Mouse (Mus musculus) neural tube, embryonic 14.5 days (tissue): ENCODE data around the gene Fshr. TPM values are rescaled to one million over a fixed set of nuclear protein-coding genes. Genes with fewer than 3 reads are reported as not detected.
"Not testable (repeated sequence)": the region's sequence is repeated elsewhere in the genome, so short reads cannot be mapped to it uniquely, and the experiment has no call there.

ENCODE experiments used
- ATAC-seq: fragments of 200-750 bp; cut with Nextera tagmentation; 2 replicates; pipeline ENCODE4 v1.8.0; 2017; ENCODE audit warnings: low read depth, mild to moderate bottlenecking, moderate TSS enrichment, moderate library complexity
- H3K27ac ChIP-seq: fragments of 300-500 bp; sonication (generic); 2 replicates; pipeline ENCODE4 v1.5.1; 2014; ENCODE audit warnings: low read depth, mild to moderate bottlenecking, control low read depth, low read length, moderate library complexity, mixed read lengths
- H3K27me3 ChIP-seq: fragments of 300-500 bp; sonication (generic); 2 replicates; pipeline ENCODE4 v1.6.1; 2014; ENCODE audit warnings: low read length; ENCODE audit not compliant: control insufficient read depth, insufficient read depth
- H3K36me3 ChIP-seq: fragments of 300-500 bp; sonication (generic); 2 replicates; pipeline ENCODE4 v1.6.1; 2014; ENCODE audit warnings: low read length, mixed read lengths; ENCODE audit not compliant: control insufficient read depth, insufficient read depth
- H3K4me1 ChIP-seq: fragments of 300-500 bp; sonication (generic); 2 replicates; pipeline ENCODE4 v1.6.1; 2014; ENCODE audit warnings: low read length; ENCODE audit not compliant: control insufficient read depth, insufficient read depth
- H3K4me2 ChIP-seq: fragments of 300-500 bp; sonication (generic); 2 replicates; pipeline ENCODE4 v1.6.1; 2014; ENCODE audit warnings: mild to moderate bottlenecking, low read depth, low read length, control low read depth
- H3K4me3 ChIP-seq: fragments of 300-500 bp; sonication (generic); 2 replicates; pipeline ENCODE4 v1.5.1; 2014; ENCODE audit warnings: low read depth, low read length, control low read depth, mixed read lengths
- H3K9ac ChIP-seq: fragments of 300-500 bp; sonication (generic); replicated peaks from 2 replicates; pipeline ENCODE4 v1.6.1; 2014; ENCODE audit warnings: low read depth, mild to moderate bottlenecking, control low read depth, low read length, mixed read lengths
- H3K9me3 ChIP-seq: fragments of 300-500 bp; sonication (generic); 2 replicates; pipeline ENCODE4 v1.6.1; 2016; ENCODE audit warnings: low read length; ENCODE audit not compliant: control insufficient read depth
- WGBS: fragments of 180-500 bp; shearing (Covaris S2); extraction: QIAGEN DNeasy Blood & Tissue Kit; methylation state at CpG from one replicate; pipeline ENCODE4 v1.1.7; 2014; 5-methylcytosine and 5-hydroxymethylcytosine counted together
- polyA plus RNA-seq: library from polyadenylated mRNA; unstranded; fragments of >200 nt; fragmentation: Nextera tagmentation; extraction: Ambion mirVana; gene quantifications from 2 replicates; pipeline ENCODE4 v1.2.1, GENCODE M21; 2014

The Fshr gene
- polyA plus RNA-seq, 1 experiment from 2014 or later, result not detected

- Histone ChIP-seq H3K4me3 (no peak overlapping the region), H3K4me1 (no peaks in the 10 kb centered on the region), H3K9me3 (no peaks in the 10 kb centered on the region), H3K27ac (no peak overlapping the region), H3K36me3 (no peaks in the 10 kb centered on the region), H3K4me2 (no peak overlapping the region), H3K9ac (no peak overlapping the region), H3K27me3 (no peaks in the 10 kb centered on the region)
- ATAC-seq, result no peak
- WGBS, result 87% methylated on average over 5 of the region's 5 CpGs
These were observed 99.6 kb downstream of the Fshr start for GRCm38 (mm10) chr17:89100719-89101350.

- 96% methylated on average over 1 of the region's 1 CpGs for WGBS
- H3K9ac ChIP-seq, H3K27ac ChIP-seq, H3K27me3 ChIP-seq, H3K9me3 ChIP-seq, H3K4me1 ChIP-seq, H3K36me3 ChIP-seq, H3K4me2 ChIP-seq, H3K4me3 ChIP-seq, ATAC-seq: not testable (repeated sequence)
These were observed 100.7 kb downstream of the Fshr start for GRCm38 (mm10) chr17:89099733-89100132.

- no peaks in the 10 kb centered on the region for H3K36me3 ChIP-seq
- no peak overlapping the region for H3K9ac ChIP-seq
- 60% methylated on average over 5 of the region's 5 CpGs for WGBS
- H3K27ac ChIP-seq, result no peak overlapping the region
- ATAC-seq, result peak; percentile 69
- H3K27me3 ChIP-seq, result no peaks in the 10 kb centered on the region
- H3K4me2 ChIP-seq, result no peak overlapping the region
- H3K9me3 ChIP-seq, result no peaks in the 10 kb centered on the region
- no peak overlapping the region for H3K4me3 ChIP-seq
- no peaks in the 10 kb centered on the region for H3K4me1 ChIP-seq
These were observed 110.6 kb downstream of the Fshr start for GRCm38 (mm10) chr17:89089692-89090475.

- no peaks in the 10 kb centered on the region for H3K9me3 ChIP-seq
- 53% methylated on average over 2 of the region's 2 CpGs for WGBS
- no peak overlapping the region for H3K9ac ChIP-seq
- no peaks in the 10 kb centered on the region for H3K4me1 ChIP-seq
- H3K4me3 ChIP-seq, result no peak overlapping the region
- no peak overlapping the region for H3K27ac ChIP-seq
- H3K4me2 ChIP-seq, result no peak overlapping the region
- no peak for ATAC-seq
- H3K27me3 ChIP-seq, result no peaks in the 10 kb centered on the region
- H3K36me3 ChIP-seq, result no peaks in the 10 kb centered on the region
These were observed 117.6 kb downstream of the Fshr start for GRCm38 (mm10) chr17:89082897-89083296.

GRCm38 (mm10) chr17:89079706-89080105, 120.8 kb downstream of the Fshr start:
- no peaks in the 10 kb centered on the region for H3K4me1 ChIP-seq
- ATAC-seq, result no peak
- no peak overlapping the region for H3K27ac ChIP-seq
- H3K9ac ChIP-seq, result no peak overlapping the region
- H3K9me3 ChIP-seq, result no peaks in the 10 kb centered on the region
- H3K36me3 ChIP-seq, result no peaks in the 10 kb centered on the region
- H3K4me2 ChIP-seq, result no peak overlapping the region
- no peak overlapping the region for H3K4me3 ChIP-seq
- H3K27me3 ChIP-seq, result no peaks in the 10 kb centered on the region
- WGBS, result 80% methylated on average over 5 of the region's 5 CpGs

GRCm38 (mm10) chr17:89064327-89065095, 136.0 kb downstream of the Fshr start:
- H3K4me2 ChIP-seq, result no peak overlapping the region
- ATAC-seq, result no peak
- H3K27ac ChIP-seq, result no peak overlapping the region
- no peak overlapping the region for H3K4me3 ChIP-seq
- H3K4me1 ChIP-seq, result no peaks in the 10 kb centered on the region
- no peaks in the 10 kb centered on the region for H3K9me3 ChIP-seq
- H3K27me3 ChIP-seq, result no peaks in the 10 kb centered on the region
- 64% methylated on average over 3 of the region's 3 CpGs for WGBS
- no peaks in the 10 kb centered on the region for H3K36me3 ChIP-seq
- H3K9ac ChIP-seq, result no peak overlapping the region

- WGBS, result 76% methylated on average over 8 of the region's 8 CpGs
These were observed 138.0 kb downstream of the Fshr start for GRCm38 (mm10) chr17:89062348-89062949.

GRCm38 (mm10) chr17:89051031-89051563, 149.4 kb downstream of the Fshr start:
- no peak overlapping the region for H3K4me2 ChIP-seq
- no peaks in the 10 kb centered on the region for H3K27me3 ChIP-seq
- no peak overlapping the region for H3K4me3 ChIP-seq
- H3K4me1 ChIP-seq, result no peaks in the 10 kb centered on the region
- WGBS, result 87% methylated on average over 3 of the region's 3 CpGs
- no peak for ATAC-seq
- no peaks in the 10 kb centered on the region for H3K36me3 ChIP-seq
- no peak overlapping the region for H3K27ac ChIP-seq
- H3K9ac ChIP-seq, result no peak overlapping the region
- no peaks in the 10 kb centered on the region for H3K9me3 ChIP-seq

More at GRCm38 (mm10) chr17:89062348-89062949, 138.0 kb downstream of the Fshr start:
- Histone ChIP-seq H3K9ac (no peak overlapping the region), H3K9me3 (no peaks in the 10 kb centered on the region), H3K36me3 (no peaks in the 10 kb centered on the region), H3K4me2 (no peak overlapping the region), H3K27ac (no peak overlapping the region), H3K4me1 (no peaks in the 10 kb centered on the region), H3K4me3 (no peak overlapping the region), H3K27me3 (no peaks in the 10 kb centered on the region)
- ATAC-seq, result peak; percentile 58
